Mouse (Mus musculus) G1E (cell line): ENCODE data around the gene Lrmda. TPM values are rescaled to one million over a fixed set of nuclear protein-coding genes. Genes with fewer than 3 reads are reported as not detected.

ENCODE experiments used
- ATAC-seq: 2 replicates; pipeline ENCODE4 v1.8.0; 2016; ENCODE audit warnings: mild to moderate bottlenecking; ENCODE audit not compliant: insufficient number of reproducible peaks, poor library complexity, low FRiP score, severe bottlenecking; ENCODE audit errors: extremely low read depth
- DNase-seq: peaks from one replicate; pipeline ENCODE4 v3.0.0; 2012; ENCODE audit warnings: low spot score
- H3K27me3 ChIP-seq: 2 replicates; pipeline ENCODE4 v1.6.1; 2012; ENCODE audit warnings: mild to moderate bottlenecking, low read length, inconsistent platforms; ENCODE audit not compliant: insufficient read depth
- H3K36me3 ChIP-seq: replicated peaks from 2 replicates; pipeline ENCODE3; 2012; ENCODE audit warnings: mild to moderate bottlenecking, inconsistent platforms
- H3K4me1 ChIP-seq: 2 replicates; pipeline ENCODE4 v1.6.1; 2012; ENCODE audit warnings: low read depth, low read length, inconsistent platforms, mixed read lengths; ENCODE audit not compliant: insufficient read depth
- H3K4me3 ChIP-seq: 2 replicates; pipeline ENCODE4 v1.5.1; 2012; ENCODE audit warnings: low read depth, mild to moderate bottlenecking, inconsistent platforms, low read length, moderate library complexity, mixed read lengths
- H3K9me3 ChIP-seq: replicated peaks from 2 replicates; pipeline ENCODE4 v1.6.1; 2012; ENCODE audit warnings: inconsistent platforms
- CTCF ChIP-seq: IDR thresholded peaks from 2 replicates; pipeline ENCODE4 v1.5.1; 2012; ENCODE audit warnings: low read depth, low read length, inconsistent platforms, mixed read lengths
- GATA1 ChIP-seq: IDR thresholded peaks from 2 replicates; pipeline ENCODE4 v1.6.1; 2012; ENCODE audit warnings: borderline replicate concordance, low read length, inconsistent platforms, mixed read lengths
- GATA2 ChIP-seq: IDR thresholded peaks from 2 replicates; pipeline ENCODE4 v1.6.1; 2012; ENCODE audit warnings: low read depth, low read length, inconsistent platforms, borderline replicate concordance
- POLR2AphosphoS5 ChIP-seq: IDR thresholded peaks from 2 replicates; pipeline ENCODE4 v1.6.1; 2012; ENCODE audit warnings: low read depth, low read length, inconsistent platforms; ENCODE audit not compliant: insufficient replicate concordance
- TAL1 ChIP-seq: conservative IDR thresholded peaks from 2 replicates; pipeline ENCODE4 v1.6.1; 2012; ENCODE audit warnings: low read depth, low read length, inconsistent platforms, mixed read lengths
- polyA plus RNA-seq: library from polyadenylated mRNA; stranded (reverse); fragments of >175 nt; gene quantifications from 2 replicates; pipeline ENCODE4 v1.2.3, GENCODE M21; 2012
- total RNA-seq, 2 experiments: library from RNA; stranded (forward) in 1 of 2; stranded (reverse) in 1 of 2; fragments of 200-1000 nt in 1 of 2; fragments of >200 nt in 1 of 2; fragmentation: Nextera tagmentation in 1 of 2; gene quantifications; 2 replicates each; pipeline ENCODE4 v1.2.3; 2014 to 2017

Lrmda gene
- total and polyA plus RNA-seq, 3 experiments: not detected

DNA sequence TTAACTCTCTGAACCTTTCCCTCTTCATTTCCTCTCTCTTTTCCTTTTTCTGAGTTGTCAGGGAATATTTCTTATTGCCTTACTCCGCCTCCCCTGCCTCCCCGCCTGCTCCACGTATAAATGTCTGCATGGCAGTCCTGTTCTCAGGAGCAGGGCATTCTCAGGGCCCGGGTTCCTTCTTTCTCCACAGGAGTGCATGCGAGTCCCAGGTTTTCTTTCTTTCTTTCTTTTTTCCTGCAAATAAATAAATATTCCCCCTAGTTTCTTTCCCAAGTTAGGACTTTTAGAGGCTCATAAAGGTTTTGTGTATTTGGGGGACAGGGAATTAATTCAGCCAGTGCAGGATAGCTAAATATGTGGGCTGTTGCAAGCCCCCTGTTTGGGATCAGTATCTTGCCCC is 27.7 kb upstream of the Lrmda start:
- Histone ChIP-seq H3K27me3 (peaks cover 17% of the 10 kb centered on the region; the same call in 1 of the 2 replicates), H3K4me1 (no peaks in the 10 kb centered on the region), H3K9me3 (peaks cover 24% of the 10 kb centered on the region), H3K36me3 (no peaks in the 10 kb centered on the region), H3K4me3 (no peak overlapping the region)
- no peak for ATAC-seq
- DNase-seq: no peak
- no peak for TF ChIP-seq TAL1
- no peak for TF ChIP-seq GATA2
- TF ChIP-seq CTCF: no peak
- TF ChIP-seq POLR2AphosphoS5: no peak
- no peak for TF ChIP-seq GATA1

DNA sequence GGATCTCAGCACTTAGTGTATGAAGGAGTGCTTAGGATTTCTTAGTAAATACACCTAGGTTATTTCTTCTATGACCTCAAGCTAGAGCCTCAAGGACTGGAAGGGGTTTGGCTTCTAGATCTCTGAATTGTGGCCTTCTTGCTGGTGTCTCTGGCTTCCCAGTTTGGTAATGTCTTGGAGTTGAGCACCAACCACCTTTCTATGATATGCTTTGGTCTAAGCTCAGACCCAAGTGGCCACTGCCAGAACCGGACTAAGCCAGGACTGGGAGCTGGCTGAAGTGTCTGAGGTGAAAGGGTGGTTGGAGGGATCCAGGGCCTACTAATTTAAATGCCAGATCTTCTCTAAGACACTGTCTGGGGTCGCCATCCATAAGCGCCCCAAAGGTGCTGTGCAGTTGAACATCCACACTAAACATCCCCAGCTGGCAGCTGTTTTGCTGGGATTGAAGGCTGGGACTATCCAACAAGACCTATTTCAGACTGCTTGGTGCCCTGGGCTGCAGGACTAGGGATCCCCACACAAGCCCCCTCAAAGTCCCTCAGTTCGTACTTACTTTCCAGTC is 27.1 kb upstream of the Lrmda start:
- ATAC-seq (no peak), DNase-seq (no peak)
- Histone ChIP-seq H3K4me3 (no peak overlapping the region), H3K36me3 (no peaks in the 10 kb centered on the region), H3K4me1 (no peaks in the 10 kb centered on the region), H3K9me3 (peaks cover 19% of the 10 kb centered on the region), H3K27me3 (peaks cover 17% of the 10 kb centered on the region; the same call in 1 of the 2 replicates)
- TF ChIP-seq GATA2 (no peak), POLR2AphosphoS5 (no peak), CTCF (no peak), GATA1 (no peak), TAL1 (no peak)

DNA sequence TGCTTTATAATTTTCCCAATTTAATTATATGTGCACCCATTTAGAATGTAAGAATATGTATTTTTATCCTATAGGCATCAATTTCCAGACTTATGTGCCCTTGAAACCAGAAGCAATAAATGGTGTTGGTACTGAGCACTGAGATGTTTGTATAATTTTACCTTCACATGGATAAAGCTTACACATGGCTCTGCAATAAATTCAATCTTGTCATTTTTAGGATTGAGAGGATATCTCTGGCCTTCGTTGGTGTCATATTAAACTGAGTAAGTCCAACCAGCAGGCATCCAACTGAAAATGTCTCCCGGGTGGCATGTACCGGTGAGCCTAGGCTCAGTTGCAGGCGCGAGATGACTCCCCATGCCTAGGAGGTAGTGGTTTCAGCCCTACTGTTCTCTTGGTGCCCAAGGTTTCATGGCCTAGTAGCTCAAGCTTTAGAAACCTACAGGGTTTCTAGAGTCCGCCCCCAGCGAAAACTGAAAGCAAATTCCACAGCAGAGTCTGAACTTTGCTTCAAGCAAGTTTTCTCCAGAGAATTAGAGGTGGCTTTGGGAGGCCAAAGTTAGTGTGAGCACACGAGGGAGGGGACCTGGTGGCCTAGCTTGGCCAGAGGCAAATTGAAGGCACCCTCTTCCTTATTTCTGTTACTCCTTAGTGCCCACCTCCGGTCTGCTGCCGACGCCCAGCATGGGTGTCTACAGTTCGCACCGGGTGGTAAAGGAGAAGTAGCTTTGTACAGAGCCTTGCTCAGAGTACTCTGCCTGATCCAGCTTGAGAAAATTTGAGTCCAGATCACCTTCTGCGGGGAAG is 26.1 kb upstream of the Lrmda start:
- Histone ChIP-seq H3K36me3 (no peaks in the 10 kb centered on the region), H3K4me3 (no peak overlapping the region), H3K27me3 (peaks cover 13% of the 10 kb centered on the region; the same call in 1 of the 2 replicates), H3K9me3 (peaks cover 10% of the 10 kb centered on the region), H3K4me1 (no peaks in the 10 kb centered on the region)
- TF ChIP-seq POLR2AphosphoS5 (no peak), CTCF (no peak), GATA2 (no peak), TAL1 (no peak), GATA1 (no peak)
- no peak for DNase-seq
- no peak for ATAC-seq

DNA sequence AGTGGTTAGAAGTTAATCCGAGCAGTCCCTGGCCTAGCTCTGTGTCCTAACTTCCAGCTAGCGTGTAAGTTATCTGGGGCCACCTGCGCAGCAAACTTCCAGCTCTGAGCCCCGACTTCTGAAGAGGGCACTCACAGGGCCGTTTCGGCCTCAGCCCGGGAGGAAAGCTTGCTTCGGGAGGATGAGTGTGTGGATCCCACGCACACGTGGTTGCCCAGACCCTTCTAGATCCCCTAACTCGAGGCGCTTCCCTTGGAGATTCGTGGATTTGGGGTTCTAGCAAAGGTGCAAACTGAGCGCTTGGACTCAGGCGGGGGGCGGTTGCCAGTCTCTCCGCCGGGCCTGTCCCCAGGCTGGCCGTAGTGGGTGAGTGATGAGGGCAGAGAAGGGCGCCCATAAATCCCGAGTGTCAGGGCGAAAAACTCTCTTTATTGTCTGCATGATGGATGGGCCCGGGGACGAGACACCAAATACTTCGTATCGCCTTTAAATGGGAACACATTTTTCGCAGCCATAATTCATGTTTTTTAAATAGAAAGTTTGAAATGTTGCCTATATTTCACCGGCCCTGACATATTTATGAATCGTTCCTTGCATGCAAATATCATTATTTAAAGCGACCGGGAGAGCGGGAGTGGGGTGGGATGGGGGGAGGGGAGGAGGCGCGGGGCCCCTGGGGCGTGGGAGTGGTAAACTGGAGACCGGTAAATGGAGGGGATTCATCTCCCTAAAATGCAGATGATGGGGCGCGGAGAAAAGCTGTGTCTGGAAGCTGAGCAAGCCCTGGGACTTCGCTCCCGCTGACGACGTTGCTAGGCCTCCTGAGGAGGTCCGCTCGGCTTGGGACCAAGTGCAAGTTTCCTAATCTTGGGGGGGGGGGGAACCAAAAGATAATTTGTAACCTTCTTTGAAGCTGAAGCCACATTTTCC is 25.2 kb upstream of the Lrmda start:
- Histone ChIP-seq H3K27me3 (peaks cover 13% of the 10 kb centered on the region; the same call in 1 of the 2 replicates), H3K9me3 (peaks cover 3% of the 10 kb centered on the region), H3K4me3 (no peak overlapping the region), H3K4me1 (no peaks in the 10 kb centered on the region), H3K36me3 (no peaks in the 10 kb centered on the region)
- TF ChIP-seq POLR2AphosphoS5 (no peak), CTCF (no peak), GATA2 (no peak), TAL1 (no peak), GATA1 (no peak)
- ATAC-seq: no peak
- no peak for DNase-seq

DNA sequence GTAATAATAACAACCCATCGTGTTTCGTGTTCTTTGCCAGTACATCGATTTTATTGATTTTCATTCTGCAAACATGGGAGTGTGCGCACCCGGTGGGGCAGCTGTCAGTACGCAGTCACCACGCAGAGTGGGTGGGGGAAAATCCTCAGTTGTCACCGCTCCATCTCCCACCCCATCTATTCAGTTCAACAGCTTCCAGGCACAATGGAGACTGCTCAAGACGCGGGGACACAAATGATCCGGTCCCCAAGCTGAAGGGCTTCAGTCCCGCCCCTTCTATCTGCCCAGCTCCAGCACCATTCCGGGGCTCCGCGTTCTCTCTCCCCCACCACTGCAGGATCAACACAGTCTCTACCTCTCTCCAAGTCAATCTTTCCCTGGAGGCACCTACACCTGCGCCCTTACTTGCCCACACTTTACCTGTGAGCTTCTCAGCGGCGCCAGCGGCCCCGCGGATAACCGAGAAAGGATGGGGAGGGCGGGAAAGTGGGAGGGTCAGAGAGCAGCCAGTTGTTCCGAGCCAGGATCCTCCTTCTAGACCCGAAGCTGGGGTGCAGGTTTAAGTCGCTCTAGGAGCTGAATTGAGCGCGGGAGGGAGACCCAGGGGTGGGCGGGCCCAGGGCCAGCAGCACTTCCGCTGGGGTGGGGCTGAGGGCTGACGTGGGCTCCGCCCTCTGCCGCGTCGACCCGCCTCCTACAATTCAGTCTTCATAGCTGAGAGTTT is 24.3 kb upstream of the Lrmda start:
- Histone ChIP-seq H3K27me3 (peaks cover 13% of the 10 kb centered on the region; the same call in 1 of the 2 replicates), H3K9me3 (no peaks in the 10 kb centered on the region), H3K36me3 (no peaks in the 10 kb centered on the region), H3K4me3 (no peak overlapping the region), H3K4me1 (no peaks in the 10 kb centered on the region)
- no peak for ATAC-seq
- DNase-seq: no peak
- TF ChIP-seq GATA1: no peak
- no peak for TF ChIP-seq CTCF
- no peak for TF ChIP-seq GATA2
- no peak for TF ChIP-seq POLR2AphosphoS5
- no peak for TF ChIP-seq TAL1
